Mouse (Mus musculus) stomach, postnatal 0 days (tissue): ENCODE data around the gene Rpl23a.

Experiments used
- CTCF ChIP-seq: IDR thresholded peaks from 2 replicates; pipeline ENCODE4 v1.5.1; 2016; ENCODE audit warnings: antibody characterized with exemption, low read depth, mild to moderate bottlenecking, moderate library complexity
- EP300 ChIP-seq: optimal IDR thresholded peaks from 2 replicates; pipeline ENCODE3; 2016; ENCODE audit warnings: antibody characterized with exemption

GRCm38 (mm10) chr11:78190041-78190440 is 6.7 kb upstream of the Rpl23a start:
- TF ChIP-seq CTCF = no peak
- no peak for TF ChIP-seq EP300
